Mouse (Mus musculus): ENCODE data around the gene Plekha6.
A peak's percentile ranks its signal among the peaks of the same experiment; 100 is the strongest.

Gene Plekha6

DNA sequence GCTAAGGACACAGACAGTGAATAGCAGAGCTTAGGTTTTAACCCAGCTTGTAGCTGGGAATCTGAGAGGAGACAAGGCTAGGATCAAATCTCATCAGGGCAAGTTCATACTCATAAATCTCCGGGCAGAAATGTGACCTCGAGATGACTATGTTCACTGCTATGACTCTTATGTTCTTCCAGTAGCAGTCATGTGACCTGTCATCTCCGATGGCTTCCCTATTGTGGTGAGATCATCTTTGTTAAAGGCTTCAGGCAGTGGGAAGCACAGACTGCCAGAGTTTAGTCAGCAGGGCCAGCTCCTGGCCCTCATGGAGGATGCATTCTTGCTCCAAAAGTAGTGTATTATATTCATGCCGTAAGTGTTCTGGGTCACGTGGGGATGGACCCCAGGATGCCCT, 113.0 kb downstream of the Plekha6 start:
- DNase-seq (ENCODE audit: low spot score) = peak; percentile 47

DNA sequence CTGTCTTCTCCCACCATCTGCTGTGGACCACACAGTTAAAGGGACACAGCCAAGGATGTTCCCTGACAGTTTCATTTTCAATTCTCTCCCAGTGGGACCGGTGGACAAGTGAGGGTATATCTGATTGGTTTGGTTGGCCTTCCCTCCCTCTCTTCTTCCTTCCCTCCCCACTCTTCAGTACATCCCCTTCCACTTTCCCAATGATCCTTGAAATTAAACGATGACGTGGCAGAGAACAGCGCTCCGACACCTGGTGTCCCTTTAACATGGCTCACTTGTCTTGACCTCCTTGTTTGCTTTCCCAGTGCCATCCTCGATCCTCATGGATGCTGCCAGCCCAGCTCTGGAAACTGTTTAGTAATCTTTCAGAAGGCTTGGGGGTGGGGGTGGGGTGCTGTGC, 114.5 kb downstream of the Plekha6 start:
- DNase-seq (ENCODE audit: low spot score) = no peak

GRCm38 (mm10) chr1:133278946-133279631, 115.1 kb downstream of the Plekha6 start:
- no peak for DNase-seq (ENCODE audit: low spot score)

DNA sequence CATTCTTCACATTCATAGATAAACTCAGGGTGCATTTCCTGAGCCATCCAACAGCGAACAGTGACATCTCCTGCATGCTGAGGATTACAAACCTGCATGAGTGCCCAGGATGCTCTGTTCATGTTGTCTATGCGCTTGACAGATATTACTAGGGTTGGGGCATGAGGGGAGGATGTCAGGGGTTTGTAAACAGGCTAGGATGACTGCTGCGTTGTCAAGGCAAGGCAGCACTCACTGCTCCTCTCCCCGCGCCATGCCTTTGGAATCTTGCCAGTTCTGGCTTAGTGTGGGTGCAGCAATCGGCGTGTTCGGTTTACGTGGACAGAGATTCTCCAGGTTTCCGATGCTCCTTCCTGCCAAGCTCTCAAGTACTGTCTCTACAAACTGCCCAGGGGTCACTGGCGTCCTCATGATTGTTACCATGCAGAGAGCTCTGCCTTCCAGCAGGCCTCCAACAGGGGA, 115.7 kb downstream of the Plekha6 start:
- no peak for DNase-seq (ENCODE audit: low spot score)

- no peak for DNase-seq (ENCODE audit: low spot score)
These were observed 116.5 kb downstream of the Plekha6 start for GRCm38 (mm10) chr1:133280537-133280936.

DNA sequence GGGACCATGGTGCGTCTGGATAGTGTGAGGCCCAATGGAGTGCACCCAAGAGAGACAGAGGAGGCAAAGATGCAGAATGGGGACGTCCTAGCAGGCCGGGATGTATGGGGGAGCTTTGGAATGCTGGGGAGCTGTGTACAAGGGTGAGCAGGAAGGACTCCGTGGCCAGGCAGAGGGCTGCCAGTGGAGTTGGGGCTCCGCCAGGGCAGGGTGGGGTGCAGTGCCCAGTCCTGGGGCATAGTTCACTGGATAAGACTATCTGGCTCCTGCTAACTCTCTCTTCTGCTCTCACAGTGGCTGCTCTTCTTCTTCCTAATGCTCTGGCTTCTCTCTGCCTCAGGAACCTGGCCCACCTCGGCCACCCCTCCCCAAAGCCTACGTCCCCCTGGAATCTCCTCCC, 121.9 kb downstream of the Plekha6 start:
- peak; percentile 25 for DNase-seq (ENCODE audit: low spot score)

- DNase-seq (ENCODE audit: low spot score) = no peak
These were observed 123.0 kb downstream of the Plekha6 start for GRCm38 (mm10) chr1:133287051-133287450.

DNA sequence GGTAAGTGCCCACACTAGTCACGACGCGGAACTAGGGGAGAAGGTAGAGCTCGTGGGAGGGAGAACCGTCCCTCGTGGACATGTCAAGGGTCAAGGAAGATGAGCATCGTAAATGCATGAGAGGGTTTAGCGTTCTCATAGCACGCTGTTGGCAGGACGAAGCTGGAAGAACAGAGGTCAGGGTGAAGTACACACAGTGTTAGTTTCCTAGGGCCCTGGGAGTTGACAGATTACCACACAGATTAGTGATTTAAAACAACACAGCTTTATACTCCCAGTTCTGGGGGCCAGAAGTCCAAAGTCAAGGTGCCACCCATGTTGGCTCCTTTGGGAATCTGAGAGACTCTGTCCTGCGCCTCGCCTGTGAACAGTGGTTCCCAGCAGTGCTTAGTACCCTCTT, 123.9 kb downstream of the Plekha6 start:
- no peak for DNase-seq (ENCODE audit: low spot score)

- no peak for DNase-seq (ENCODE audit: low spot score)
These were observed 127.9 kb downstream of the Plekha6 start for GRCm38 (mm10) chr1:133291888-133292287.

GRCm38 (mm10) chr1:133292608-133293007, 128.6 kb downstream of the Plekha6 start:
- DNase-seq (ENCODE audit: low spot score) = peak; percentile 34

DNA sequence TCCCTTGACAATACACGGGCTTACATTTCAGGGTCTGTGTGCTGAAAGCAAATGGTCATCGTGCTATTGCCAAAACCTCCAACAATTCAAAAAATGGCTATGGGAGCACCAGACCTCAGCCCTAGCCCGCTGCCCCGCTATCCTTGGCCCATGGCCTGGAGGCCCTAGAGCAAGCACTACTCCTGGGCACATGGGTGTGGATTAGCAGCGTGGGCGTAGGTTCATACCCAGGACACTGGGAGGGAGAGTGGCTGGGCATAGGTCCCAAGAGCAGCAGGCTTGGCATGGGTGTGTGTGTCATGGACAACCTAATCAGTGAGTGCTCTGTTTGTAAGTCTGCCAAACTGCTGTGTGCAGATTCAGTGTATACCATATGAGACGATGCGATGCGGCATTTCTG, 132.4 kb downstream of the Plekha6 start:
- peak; percentile 79 for DNase-seq (ENCODE audit: low spot score)

DNA sequence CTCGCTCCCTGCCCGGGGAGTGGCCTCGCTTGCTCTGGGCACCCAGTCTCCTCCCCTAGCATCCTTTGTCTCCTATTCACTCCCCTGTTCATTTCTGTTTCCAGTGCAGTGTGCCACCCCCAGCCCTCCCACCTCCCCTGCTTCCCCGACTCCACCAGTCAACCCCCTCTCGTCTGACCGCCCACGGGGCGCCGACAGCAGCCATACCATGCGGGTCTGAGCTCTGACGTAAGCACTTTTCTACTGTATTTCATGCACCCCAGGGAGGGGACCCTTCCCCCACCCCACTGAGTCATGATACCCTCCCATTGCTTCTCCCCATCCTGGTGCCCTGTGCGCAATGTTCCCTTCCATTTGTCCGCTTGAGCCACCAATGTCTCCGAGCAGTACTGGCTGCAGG, 134.8 kb downstream of the Plekha6 start:
- no peak for DNase-seq (ENCODE audit: low spot score)

GRCm38 (mm10) chr1:133302540-133302939, 138.5 kb downstream of the Plekha6 start:
- DNase-seq (ENCODE audit: low spot score) = peak; percentile 81

- peak; percentile 74 for DNase-seq (ENCODE audit: low spot score)
These were observed 142.8 kb downstream of the Plekha6 start for GRCm38 (mm10) chr1:133306842-133307241.

DNA sequence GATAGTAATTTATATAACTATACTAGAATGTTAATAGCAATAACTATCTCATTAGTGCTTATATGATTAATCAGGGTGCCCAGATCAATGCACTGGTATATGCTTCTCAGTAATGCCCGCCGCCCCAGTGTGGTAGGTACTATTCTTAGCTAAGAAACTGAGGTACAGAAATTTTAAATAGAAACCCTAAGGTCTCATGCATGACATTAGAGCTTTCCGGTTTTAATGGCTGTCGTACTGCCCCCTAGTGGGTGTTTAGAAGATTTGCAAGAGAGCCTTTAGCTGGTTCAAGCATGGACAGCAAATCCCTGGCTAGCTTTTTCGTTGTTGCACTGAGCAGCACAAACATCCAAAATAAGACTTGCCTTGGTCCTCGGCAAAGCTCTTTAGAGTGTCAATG, 143.3 kb downstream of the Plekha6 start:
- peak; percentile 87 for DNase-seq (ENCODE audit: low spot score)

DNA sequence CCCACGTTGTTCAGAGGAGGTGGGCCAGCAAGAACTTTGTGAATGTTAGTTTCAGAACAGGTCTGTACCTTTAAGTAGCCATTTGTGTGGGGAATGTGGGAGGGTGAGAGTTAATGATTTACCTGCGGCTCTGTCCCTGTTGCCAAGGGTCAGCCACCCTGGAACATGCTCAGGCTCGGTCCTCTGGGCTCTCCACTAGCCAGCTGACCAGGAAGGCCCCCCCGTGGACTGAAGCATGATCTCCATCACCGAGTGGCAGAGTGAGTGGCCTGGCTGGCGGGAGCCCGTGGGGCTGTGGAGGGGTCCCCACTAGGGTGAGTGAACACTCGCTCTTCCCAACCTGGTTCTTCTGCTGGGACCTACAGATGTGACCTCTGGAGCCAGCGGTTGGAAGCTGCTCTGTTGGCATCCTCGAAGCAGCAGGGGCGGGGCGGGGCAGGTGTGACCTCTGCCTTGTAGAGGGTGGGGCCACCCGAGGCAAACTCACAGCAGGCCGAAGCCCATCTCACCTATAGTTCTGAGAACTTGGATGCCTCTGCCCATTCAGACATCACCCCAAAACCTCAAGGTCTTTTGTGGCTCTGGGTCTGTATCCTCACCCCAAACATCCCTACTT, 145.8 kb downstream of the Plekha6 start, which contains the start of gene Golt1a:
Golt1a (plus strand) TSS at position 149 of the 616 bp plus-strand sequence.
- DNase-seq (ENCODE audit: low spot score) = no peak

DNA sequence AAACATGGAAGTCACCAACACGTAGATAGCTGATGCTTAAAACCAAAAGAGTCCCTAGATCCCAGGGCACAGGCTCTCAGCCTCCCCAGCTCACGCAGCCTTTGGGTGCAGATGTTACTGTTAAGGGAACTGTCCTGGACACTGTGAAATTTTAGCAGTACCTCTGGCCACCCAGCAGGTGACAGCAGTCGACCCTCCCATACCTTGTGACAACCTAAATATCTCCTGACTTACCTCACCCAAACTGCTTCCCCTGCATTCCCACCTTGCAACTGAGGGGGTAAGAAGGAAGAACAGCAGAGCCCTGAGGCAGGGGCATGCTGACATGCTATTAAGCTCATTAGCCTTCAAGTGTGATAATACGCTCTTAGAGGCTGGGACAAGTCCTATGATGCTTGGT, 147.2 kb downstream of the Plekha6 start:
- no peak for DNase-seq (ENCODE audit: low spot score)

- no peak for DNase-seq (ENCODE audit: low spot score)
These were observed 147.9 kb downstream of the Plekha6 start for GRCm38 (mm10) chr1:133311946-133312345.

GRCm38 (mm10) chr1:133314364-133314763, 150.4 kb downstream of the Plekha6 start:
- DNase-seq (ENCODE audit: low spot score) = peak; percentile 34

DNA sequence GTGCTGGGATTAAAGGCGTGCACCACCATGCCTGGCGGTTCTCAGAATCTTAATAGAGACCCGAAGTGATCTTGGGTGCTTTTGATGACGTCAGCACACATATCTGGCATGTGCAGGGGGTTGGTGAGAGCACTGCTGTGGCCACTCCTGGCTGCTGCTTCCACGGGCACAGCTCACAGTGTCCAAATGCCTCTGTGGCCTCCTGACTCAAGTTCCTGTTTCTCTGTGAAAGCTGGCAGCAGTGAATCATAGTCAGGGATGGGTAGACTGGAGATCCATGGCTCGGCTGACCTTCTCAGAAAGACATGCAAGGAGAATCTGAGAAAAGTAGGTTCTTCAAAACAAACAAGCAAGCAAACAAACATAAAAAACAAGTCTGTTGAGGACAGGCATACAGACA, 151.8 kb downstream of the Plekha6 start:
- no peak for DNase-seq (ENCODE audit: low spot score)

DNA sequence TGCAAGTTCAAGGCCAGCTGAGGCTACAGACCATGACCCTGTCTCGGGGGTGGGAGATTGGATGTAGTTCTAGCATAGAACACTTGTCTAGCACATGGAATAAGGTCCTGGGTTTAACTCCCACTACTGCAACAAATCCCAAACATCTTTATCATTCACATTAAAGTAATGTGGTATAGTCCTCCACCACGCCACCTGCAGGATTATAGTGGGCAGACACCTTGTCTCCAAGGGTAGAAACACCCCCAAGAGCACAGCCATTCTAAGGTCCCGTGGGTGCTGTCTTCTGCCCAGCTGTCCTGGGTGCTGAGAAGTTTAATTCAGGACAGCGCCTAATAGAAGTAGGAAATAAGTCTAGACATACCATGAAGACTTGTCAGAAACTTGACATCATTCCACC, 152.6 kb downstream of the Plekha6 start:
- DNase-seq (ENCODE audit: low spot score) = no peak

DNA sequence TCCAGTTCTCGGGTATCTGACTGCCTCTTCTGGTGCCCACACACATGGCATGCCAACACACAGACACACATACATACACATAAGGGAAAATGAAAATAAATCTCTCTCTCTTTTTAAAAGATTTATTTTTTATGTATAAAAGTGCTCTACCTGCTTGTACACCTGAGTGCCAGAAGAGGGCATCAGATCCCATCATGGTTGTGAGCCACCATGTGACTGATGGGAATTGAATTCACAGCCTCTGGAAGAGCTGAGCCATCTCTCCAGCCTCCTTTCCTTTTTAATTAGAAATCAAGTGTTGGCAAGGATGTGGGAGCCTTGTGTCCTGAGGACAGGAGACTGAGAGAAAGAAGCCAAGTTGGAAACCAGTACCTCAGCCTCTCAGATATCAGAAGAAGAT, 153.1 kb downstream of the Plekha6 start:
- DNase-seq (ENCODE audit: low spot score) = no peak

DNA sequence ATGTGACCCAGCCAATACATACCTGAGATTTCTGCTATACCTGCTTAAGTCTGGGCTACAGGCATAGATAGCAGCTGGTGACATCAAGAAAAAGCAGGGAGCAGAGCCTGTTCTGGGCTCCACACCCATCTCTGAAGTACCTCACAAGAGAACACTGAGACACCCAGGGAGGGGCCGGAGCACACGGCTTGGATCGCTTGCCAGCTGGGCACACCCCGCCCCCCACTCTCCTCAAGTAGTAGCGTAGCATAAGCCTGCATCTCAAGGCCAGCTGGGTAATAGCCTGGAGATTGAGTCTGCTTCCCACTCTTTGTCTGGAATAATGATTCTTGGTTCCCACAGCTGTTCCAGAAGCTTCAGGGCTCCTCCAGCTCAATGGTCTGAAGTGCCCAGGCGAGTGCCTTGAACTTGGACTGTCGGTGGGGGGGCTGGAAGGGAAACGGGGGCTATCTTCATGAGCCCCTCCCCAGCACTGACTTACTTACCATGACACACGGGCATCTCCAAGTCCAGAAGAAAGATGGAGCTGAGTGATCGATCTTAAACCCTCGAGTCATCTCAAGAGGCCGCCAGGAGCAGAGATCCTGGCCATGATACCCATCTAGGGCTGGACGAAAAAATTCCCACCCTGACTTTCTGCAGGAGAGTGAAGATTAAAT, 157.4 kb downstream of the Plekha6 start, which contains the start of gene Kiss1:
Kiss1 (plus strand) TSS at position 609 of the 659 bp plus-strand sequence.
- DNase-seq (ENCODE audit: low spot score) = no peak

All from adipocyte (in vitro differentiated cells).